Mouse (Mus musculus) lung, postnatal 14 days (tissue): ENCODE data around the gene Mavs.

Experiments
- DNase-seq: peaks from one replicate; pipeline ENCODE4 v3.0.0; 2021

Gene Mavs

GRCm38 (mm10) chr2:131262680-131263670, 29.1 kb downstream of the Mavs start:
- no peak for DNase-seq

- DNase-seq: no peak
Observed at GRCm38 (mm10) chr2:131264027-131264426, 30.2 kb downstream of the Mavs start.

GRCm38 (mm10) chr2:131265056-131265455, 31.2 kb downstream of the Mavs start:
- DNase-seq: no peak

- no peak for DNase-seq
Observed at GRCm38 (mm10) chr2:131275493-131275892, 41.6 kb downstream of the Mavs start.

GRCm38 (mm10) chr2:131276722-131277121, 42.9 kb downstream of the Mavs start:
- no peak for DNase-seq

GRCm38 (mm10) chr2:131281596-131281995, 47.7 kb downstream of the Mavs start:
- DNase-seq: no peak

GRCm38 (mm10) chr2:131286276-131286675, 52.4 kb downstream of the Mavs start:
- no peak for DNase-seq

GRCm38 (mm10) chr2:131290669-131291068, 56.8 kb downstream of the Mavs start:
- no peak for DNase-seq

- DNase-seq: no peak
Observed at GRCm38 (mm10) chr2:131296746-131297261, 62.9 kb downstream of the Mavs start.
